Mouse (Mus musculus) E14TG2a.4 (cell line): ENCODE results near the gene Rfx1.

Experiments
- CTCF ChIP-seq: conservative IDR thresholded peaks from 2 replicates; pipeline ENCODE4 v1.5.1; 2014; ENCODE audit warnings: low read length
- NANOG ChIP-seq: IDR thresholded peaks from 2 replicates; pipeline ENCODE4 v1.6.1; 2014; ENCODE audit warnings: borderline replicate concordance, low read length, mixed read lengths
- POU5F1 ChIP-seq: IDR thresholded peaks from 2 replicates; pipeline ENCODE4 v1.6.1; 2014; ENCODE audit warnings: low read length, borderline replicate concordance

- no peak for TF ChIP-seq CTCF
- no peak for TF ChIP-seq POU5F1
- TF ChIP-seq NANOG: no peak
Observed at GRCm38 (mm10) chr8:84087821-84088220, 21.2 kb downstream of the Rfx1 start.
